Mouse (Mus musculus): ENCODE data around the gene Slc10a4.
"Not testable (repeated sequence)": the region's sequence is repeated elsewhere in the genome, so short reads cannot be mapped to it uniquely, and the experiment has no call there.

The Slc10a4 gene

GRCm38 (mm10) chr5:73006784-73007581, at the start of gene Slc10a4:
Gene Slc10a4, plus strand, starts transcription at chr5:73006883.
- DNase-seq: peak; percentile 18

GRCm38 (mm10) chr5:72957281-72957680, 49.4 kb upstream of the Slc10a4 start:
- DNase-seq: no peak

- no peak for DNase-seq
Observed at GRCm38 (mm10) chr5:72960096-72960495, 46.6 kb upstream of the Slc10a4 start.

- DNase-seq: no peak
Observed at GRCm38 (mm10) chr5:72965706-72966105, 41.0 kb upstream of the Slc10a4 start.

GRCm38 (mm10) chr5:72972435-72972834, 34.2 kb upstream of the Slc10a4 start:
- DNase-seq: no peak

- DNase-seq: no peak
Observed at GRCm38 (mm10) chr5:72972934-72973333, 33.7 kb upstream of the Slc10a4 start.

GRCm38 (mm10) chr5:72974602-72975001, 32.1 kb upstream of the Slc10a4 start, which contains the start of gene Gm10135:
Gene Gm10135, minus strand, starts transcription at chr5:72974702.
- no peak for DNase-seq

GRCm38 (mm10) chr5:72975996-72976395, 30.7 kb upstream of the Slc10a4 start:
- DNase-seq: no peak

- DNase-seq: no peak
Observed at GRCm38 (mm10) chr5:72976539-72976938, 30.1 kb upstream of the Slc10a4 start.

GRCm38 (mm10) chr5:72984091-72984490, 22.6 kb upstream of the Slc10a4 start:
- peak; percentile 13 for DNase-seq

- no peak for DNase-seq
Observed at GRCm38 (mm10) chr5:72987786-72988185, 18.9 kb upstream of the Slc10a4 start.

- no peak for DNase-seq
Observed at GRCm38 (mm10) chr5:72989756-72990155, 16.9 kb upstream of the Slc10a4 start.

GRCm38 (mm10) chr5:72992474-72992873, 14.2 kb upstream of the Slc10a4 start:
- no peak for DNase-seq

GRCm38 (mm10) chr5:72994424-72994823, 12.3 kb upstream of the Slc10a4 start:
- no peak for DNase-seq

- no peak for DNase-seq
Observed at GRCm38 (mm10) chr5:72994928-72995327, 11.8 kb upstream of the Slc10a4 start.

GRCm38 (mm10) chr5:72995379-72995778, 11.3 kb upstream of the Slc10a4 start:
- DNase-seq: no peak

GRCm38 (mm10) chr5:72998546-72998945, 8.1 kb upstream of the Slc10a4 start:
- not testable (repeated sequence) for DNase-seq

GRCm38 (mm10) chr5:73004046-73004445, 2.6 kb upstream of the Slc10a4 start:
- DNase-seq: no peak

GRCm38 (mm10) chr5:73007582-73007959, 888 bp downstream of the Slc10a4 start:
- DNase-seq: no peak

GRCm38 (mm10) chr5:73008230-73008629, 1.5 kb downstream of the Slc10a4 start:
- peak; percentile 7 for DNase-seq

GRCm38 (mm10) chr5:73011806-73012205, 5.1 kb downstream of the Slc10a4 start:
- not testable (repeated sequence) for DNase-seq

- DNase-seq: not testable (repeated sequence)
Observed at GRCm38 (mm10) chr5:73012884-73013610, 6.4 kb downstream of the Slc10a4 start.

- DNase-seq: not testable (repeated sequence)
Observed at GRCm38 (mm10) chr5:73013611-73014287, 7.1 kb downstream of the Slc10a4 start.

Measured in lung, postnatal 14 days (tissue).